Mouse (Mus musculus) heart, adult 2 months (tissue): Measurements from ENCODE around the gene Stk39.
A peak's percentile ranks its signal among the peaks of the same experiment; 100 is the strongest.

Experiments
- CTCF ChIP-seq: fragments of 200-600 bp; IDR thresholded peaks from 2 replicates; pipeline ENCODE4 v1.8.1; 2022; ENCODE audit warnings: antibody characterized with exemption, mild to moderate bottlenecking, moderate library complexity
- EP300 ChIP-seq: fragments of 200-500 bp; IDR thresholded peaks from 2 replicates; pipeline ENCODE4 v1.6.1; 2011; ENCODE audit warnings: low read depth, low read length, control low read depth; ENCODE audit not compliant: insufficient read depth
- POLR2A ChIP-seq: fragments of 200-500 bp; IDR thresholded peaks from 2 replicates; pipeline ENCODE4 v1.6.1; 2011; ENCODE audit warnings: mild to moderate bottlenecking, low read depth, low read length, control low read depth; ENCODE audit not compliant: insufficient read depth

- peak; percentile 99 for TF ChIP-seq EP300
- TF ChIP-seq CTCF = no peak
- TF ChIP-seq POLR2A = 0 out of 2 replicates have a peak, but pooled peaks have one; percentile 23
Measured at GRCm38 (mm10) chr2:68431024-68431962, 40.8 kb downstream of the Stk39 start.
